Mouse (Mus musculus): Measurements from ENCODE around the gene Pdzrn3. TPM values are rescaled to one million over a fixed set of nuclear protein-coding genes. Genes with fewer than 3 reads are reported as not detected.

The Pdzrn3 gene
- polyA plus RNA-seq, 2 experiments = 16.5 to 37.9 TPM

- ATAC-seq (ENCODE audit: low FRiP score, low read depth) = no peak
- DNase-seq (ENCODE audit: low spot score) = no peak
- Histone ChIP-seq H3K36me3 (ENCODE audit: control insufficient read depth, insufficient read depth, low read length) (no peaks in the 10 kb centered on the region), H3K27me3 (ENCODE audit: control insufficient read depth, insufficient read depth, low read length) (no peaks in the 10 kb centered on the region), H3K4me1 (ENCODE audit: control insufficient read depth, insufficient read depth, low read length) (peaks cover 47% of the 10 kb centered on the region), H3K27ac (replicated peaks; ENCODE audit: low read depth, low read length) (no peak overlapping the region), H3K9me3 (ENCODE audit: control insufficient read depth, low read length) (no peaks in the 10 kb centered on the region), H3K4me2 (replicated peaks; ENCODE audit: low read depth, low read length, severe bottlenecking) (no peak overlapping the region), H3K4me3 (replicated peaks; ENCODE audit: low read length) (no peak overlapping the region), H3K9ac (ENCODE audit: low read depth, low read length, severe bottlenecking) (no peak overlapping the region)
- TF ChIP-seq POLR2A (IDR thresholded peaks at IDR 0.05; ENCODE audit: borderline replicate concordance, extremely low read depth, insufficient read depth, insufficient read length) = no peak
- 33% methylated on average over 4 of the region's 4 CpGs for WGBS
Measured at GRCm38 (mm10) chr6:101254652-101255051, 123.0 kb downstream of the Pdzrn3 start.

GRCm38 (mm10) chr6:101251916-101252603, 125.6 kb downstream of the Pdzrn3 start:
- no peak for TF ChIP-seq POLR2A (IDR thresholded peaks at IDR 0.05; ENCODE audit: borderline replicate concordance, extremely low read depth, insufficient read depth, insufficient read length)
- Histone ChIP-seq H3K4me1 (ENCODE audit: control insufficient read depth, insufficient read depth, low read length) (peaks cover 50% of the 10 kb centered on the region), H3K9me3 (ENCODE audit: control insufficient read depth, low read length) (no peaks in the 10 kb centered on the region), H3K4me3 (replicated peaks; ENCODE audit: low read length) (no peak overlapping the region), H3K27ac (replicated peaks; ENCODE audit: low read depth, low read length) (no peak overlapping the region), H3K4me2 (replicated peaks; ENCODE audit: low read depth, low read length, severe bottlenecking) (no peak overlapping the region), H3K9ac (ENCODE audit: low read depth, low read length, severe bottlenecking) (no peak overlapping the region), H3K27me3 (ENCODE audit: control insufficient read depth, insufficient read depth, low read length) (no peaks in the 10 kb centered on the region), H3K36me3 (ENCODE audit: control insufficient read depth, insufficient read depth, low read length) (no peaks in the 10 kb centered on the region)
- 67% methylated on average over 12 of the region's 12 CpGs for WGBS
- DNase-seq (ENCODE audit: low spot score) (no peak), ATAC-seq (ENCODE audit: low FRiP score, low read depth) (no peak)

GRCm38 (mm10) chr6:101251160-101251559, 126.5 kb downstream of the Pdzrn3 start:
- H3K4me1 ChIP-seq (ENCODE audit: control insufficient read depth, insufficient read depth, low read length) = peaks cover 50% of the 10 kb centered on the region
- no peaks in the 10 kb centered on the region for H3K36me3 ChIP-seq (ENCODE audit: control insufficient read depth, insufficient read depth, low read length)
- H3K27me3 ChIP-seq (ENCODE audit: control insufficient read depth, insufficient read depth, low read length) = no peaks in the 10 kb centered on the region
- DNase-seq (ENCODE audit: low spot score) = peak; percentile 80
- H3K4me3 ChIP-seq (replicated peaks; ENCODE audit: low read length) = no peak overlapping the region
- peak; percentile 89 for ATAC-seq (ENCODE audit: low FRiP score, low read depth)
- H3K27ac ChIP-seq (replicated peaks; ENCODE audit: low read depth, low read length) = peak overlapping the region; percentile 59; the same call in 1 of the 2 replicates
- TF ChIP-seq POLR2A (IDR thresholded peaks at IDR 0.05; ENCODE audit: borderline replicate concordance, extremely low read depth, insufficient read depth, insufficient read length) = no peak
- H3K9me3 ChIP-seq (ENCODE audit: control insufficient read depth, low read length) = no peaks in the 10 kb centered on the region
- H3K4me2 ChIP-seq (replicated peaks; ENCODE audit: low read depth, low read length, severe bottlenecking) = no peak overlapping the region
- 17% methylated on average over 5 of the region's 5 CpGs for WGBS
- H3K9ac ChIP-seq (ENCODE audit: low read depth, low read length, severe bottlenecking) = no peak overlapping the region

GRCm38 (mm10) chr6:101246137-101246536, 131.6 kb downstream of the Pdzrn3 start:
- DNase-seq (ENCODE audit: low spot score) = no peak
- 94% methylated on average over 4 of the region's 4 CpGs for WGBS

GRCm38 (mm10) chr6:101244355-101244754, 133.3 kb downstream of the Pdzrn3 start:
- ATAC-seq (ENCODE audit: low FRiP score, low read depth) (no peak), DNase-seq (ENCODE audit: low spot score) (no peak)
- no peaks in the 10 kb centered on the region for H3K27me3 ChIP-seq (ENCODE audit: control insufficient read depth, insufficient read depth, low read length)
- no peak overlapping the region for H3K4me2 ChIP-seq (replicated peaks; ENCODE audit: low read depth, low read length, severe bottlenecking)
- no peaks in the 10 kb centered on the region for H3K9me3 ChIP-seq (ENCODE audit: control insufficient read depth, low read length)
- 0 out of 2 replicates have a peak, but pooled peaks cover 3% of the 10 kb centered on the region for H3K4me1 ChIP-seq (ENCODE audit: control insufficient read depth, insufficient read depth, low read length)
- no peak overlapping the region for H3K4me3 ChIP-seq (replicated peaks; ENCODE audit: low read length)
- WGBS = 79% methylated on average over 3 of the region's 3 CpGs
- no peak for TF ChIP-seq POLR2A (IDR thresholded peaks at IDR 0.05; ENCODE audit: borderline replicate concordance, extremely low read depth, insufficient read depth, insufficient read length)
- H3K36me3 ChIP-seq (ENCODE audit: control insufficient read depth, insufficient read depth, low read length) = no peaks in the 10 kb centered on the region
- no peak overlapping the region for H3K9ac ChIP-seq (ENCODE audit: low read depth, low read length, severe bottlenecking)
- no peak overlapping the region for H3K27ac ChIP-seq (replicated peaks; ENCODE audit: low read depth, low read length)

More at GRCm38 (mm10) chr6:101246137-101246536, 131.6 kb downstream of the Pdzrn3 start:
- no peak overlapping the region for H3K4me3 ChIP-seq (replicated peaks; ENCODE audit: low read length)
- ATAC-seq (ENCODE audit: low FRiP score, low read depth) = no peak
- H3K9ac ChIP-seq (ENCODE audit: low read depth, low read length, severe bottlenecking) = no peak overlapping the region
- H3K9me3 ChIP-seq (ENCODE audit: control insufficient read depth, low read length) = no peaks in the 10 kb centered on the region
- no peak for TF ChIP-seq POLR2A (IDR thresholded peaks at IDR 0.05; ENCODE audit: borderline replicate concordance, extremely low read depth, insufficient read depth, insufficient read length)
- no peak overlapping the region for H3K27ac ChIP-seq (replicated peaks; ENCODE audit: low read depth, low read length)
- no peak overlapping the region for H3K4me2 ChIP-seq (replicated peaks; ENCODE audit: low read depth, low read length, severe bottlenecking)
- H3K36me3 ChIP-seq (ENCODE audit: control insufficient read depth, insufficient read depth, low read length) = no peaks in the 10 kb centered on the region
- H3K27me3 ChIP-seq (ENCODE audit: control insufficient read depth, insufficient read depth, low read length) = no peaks in the 10 kb centered on the region
- peaks cover 20% of the 10 kb centered on the region for H3K4me1 ChIP-seq (ENCODE audit: control insufficient read depth, insufficient read depth, low read length)
